Mouse (Mus musculus) E14TG2a.4 (cell line): ENCODE measurements around the gene Tmem104.

Experiments
- CTCF ChIP-seq: conservative IDR thresholded peaks from 2 replicates; pipeline ENCODE4 v1.5.1; 2014; ENCODE audit warnings: low read length
- NANOG ChIP-seq: IDR thresholded peaks from 2 replicates; pipeline ENCODE4 v1.6.1; 2014; ENCODE audit warnings: borderline replicate concordance, low read length, mixed read lengths
- POU5F1 ChIP-seq: IDR thresholded peaks from 2 replicates; pipeline ENCODE4 v1.6.1; 2014; ENCODE audit warnings: low read length, borderline replicate concordance

GRCm38 (mm10) chr11:115275509-115275908, 88.2 kb downstream of the Tmem104 start:
- no peak for TF ChIP-seq CTCF
- no peak for TF ChIP-seq POU5F1
- no peak for TF ChIP-seq NANOG
